Mouse (Mus musculus) heart, postnatal 4 days (tissue): ENCODE results near the gene Hexdc. TPM values are rescaled to one million over a fixed set of nuclear protein-coding genes. Genes with fewer than 3 reads are reported as not detected.

Source experiments
- DNase-seq: peaks from one replicate; pipeline ENCODE4 v3.0.0; 2021
- total RNA-seq, 2 experiments: library from RNA; stranded (reverse); gene quantifications; 2 replicates each; pipeline ENCODE4 v1.2.3; 2021

Hexdc gene
- total RNA-seq, 2 experiments from 2014 or later: 17.0 to 17.8 TPM

GRCm38 (mm10) chr11:121228129-121229017, 24.1 kb downstream of the Hexdc start:
- no peak for DNase-seq

- peak; percentile 71 for DNase-seq
These were observed 24.8 kb downstream of the Hexdc start, which contains the start of gene Cybc1 for GRCm38 (mm10) chr11:121229018-121229439. TSS of gene Cybc1 (minus strand) at chr11:121229322.

GRCm38 (mm10) chr11:121231191-121231590, 27.0 kb downstream of the Hexdc start:
- no peak for DNase-seq

GRCm38 (mm10) chr11:121231628-121232291, 27.5 kb downstream of the Hexdc start:
- peak; percentile 48 for DNase-seq

- DNase-seq: peak; percentile 14
These were observed 28.5 kb downstream of the Hexdc start for GRCm38 (mm10) chr11:121232706-121233105.

GRCm38 (mm10) chr11:121235475-121236238, 31.4 kb downstream of the Hexdc start:
- DNase-seq: peak; percentile 46

GRCm38 (mm10) chr11:121236564-121237344, 32.5 kb downstream of the Hexdc start, which contains the start of gene Narf:
TSS of gene Narf (plus strand) at chr11:121237253.
- DNase-seq: peak; percentile 98

- no peak for DNase-seq
These were observed 33.3 kb downstream of the Hexdc start for GRCm38 (mm10) chr11:121237345-121238128.

GRCm38 (mm10) chr11:121239669-121240068, 35.4 kb downstream of the Hexdc start:
- DNase-seq: no peak

- no peak for DNase-seq
These were observed 46.0 kb downstream of the Hexdc start for GRCm38 (mm10) chr11:121250196-121250595.

- peak; percentile 94 for DNase-seq
These were observed 55.2 kb downstream of the Hexdc start, which contains the start of gene Foxk2 for GRCm38 (mm10) chr11:121259160-121260100. TSS of gene Foxk2 (plus strand) at chr11:121259990.

- DNase-seq: peak; percentile 50
These were observed 56.1 kb downstream of the Hexdc start for GRCm38 (mm10) chr11:121260211-121260906.

GRCm38 (mm10) chr11:121261074-121261473, 56.8 kb downstream of the Hexdc start:
- DNase-seq: no peak

Other genes starting within 250 kb of the Hexdc start
- gene Csnk1d, start 213.1 kb upstream of the Hexdc start, total RNA-seq: 10 to 100 TPM; 84.4 to 91.9 TPM
- gene Cd7, start 165.0 kb upstream of the Hexdc start, total RNA-seq: under 1 TPM in 1 of 2 experiments, not detected in 1; 0.29 TPM
- gene Sectm1b, start 140.9 kb upstream of the Hexdc start, total RNA-seq: not detected
- gene Sectm1a, start 123.2 kb upstream of the Hexdc start, total RNA-seq: not detected
- gene Tex19.2, start 85.8 kb upstream of the Hexdc start, total RNA-seq: not detected
- gene Tex19.1, start 58.3 kb upstream of the Hexdc start, total RNA-seq: not detected
- under 1 TPM; 0.14 to 0.20 TPM for gene Uts2r, start 44.2 kb upstream of the Hexdc start, total RNA-seq
- gene Ogfod3, start 278 bp downstream of the Hexdc start, total RNA-seq: 10 to 100 TPM; 18.7 to 22.2 TPM
- gene Cybc1, start 24.9 kb downstream of the Hexdc start, total RNA-seq: 10 to 100 TPM; 11.8 to 12.5 TPM
- gene Narf, start 32.8 kb downstream of the Hexdc start, total RNA-seq: 10 to 100 TPM; 58.7 to 62.4 TPM
- 10 to 100 TPM; 30.3 to 34.5 TPM for gene Foxk2, start 55.6 kb downstream of the Hexdc start, total RNA-seq
- 10 to 100 TPM; 55.8 to 56.4 TPM for gene Wdr45b, start 150.0 kb downstream of the Hexdc start, total RNA-seq
- gene Rab40b, start 183.8 kb downstream of the Hexdc start, total RNA-seq: 1 to 10 TPM; 2.9 to 3.3 TPM
- 1 to 10 TPM; 5.2 to 6.5 TPM for gene Fn3krp, start 217.0 kb downstream of the Hexdc start, total RNA-seq
- gene Fn3k, start 230.5 kb downstream of the Hexdc start, total RNA-seq: 10 to 100 TPM; 13.7 to 14.6 TPM
- 10 to 100 TPM; 24.7 to 25.2 TPM for gene Tbcd, start 247.5 kb downstream of the Hexdc start, total RNA-seq